Mouse (Mus musculus): Measurements from ENCODE around the gene Mylk. TPM values are rescaled to one million over a fixed set of nuclear protein-coding genes. Genes with fewer than 3 reads are reported as not detected.

The Mylk gene
- total and polyA plus RNA-seq, 3 experiments = 0.04 to 0.10 TPM; not detected in 1

DNA sequence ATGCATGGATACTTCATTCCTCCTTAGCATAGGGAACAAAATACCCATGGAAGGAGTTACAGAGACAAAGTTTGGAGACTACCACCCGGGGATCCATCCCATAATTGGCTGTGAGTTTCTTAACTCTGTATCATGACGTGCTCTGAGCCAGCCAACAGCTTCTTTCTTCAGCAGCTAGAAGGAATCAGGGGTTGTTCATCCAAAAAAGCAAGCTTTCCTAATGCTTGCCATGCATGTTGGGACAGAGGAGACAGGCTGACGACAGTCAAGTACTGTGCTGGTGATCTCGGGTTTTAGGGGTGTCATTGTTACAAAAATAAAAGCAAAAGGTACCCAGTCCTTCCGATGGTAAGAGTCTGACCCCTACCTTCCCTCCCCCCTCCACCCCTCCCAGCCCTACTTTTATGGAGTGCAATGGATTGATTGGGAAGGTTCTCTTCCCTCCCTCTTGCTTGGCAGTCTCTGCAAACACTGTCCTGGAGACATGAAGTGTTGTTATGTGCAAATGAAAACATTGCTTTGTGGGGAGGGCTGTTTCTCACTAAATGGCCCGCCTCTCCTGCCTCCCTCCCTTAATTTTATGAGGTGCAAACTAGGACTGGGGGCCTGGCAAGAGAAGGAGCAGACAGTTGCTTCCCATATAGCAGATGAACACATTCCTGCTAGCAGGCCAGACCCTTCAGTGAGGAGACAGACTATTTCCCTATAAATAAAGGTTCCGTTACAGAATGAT is 153.2 kb downstream of the Mylk start:
- in situ Hi-C loops (cut with MboI; ENCODE audit: low pct_ligation_motif_present, low pct_unique_long_range_greater_than_20kb, low sequenced_read_pairs) = no loop called here
- TF ChIP-seq MEF2A (IDR thresholded peaks at IDR 0.05; ENCODE audit: borderline replicate concordance, low read depth, low read length) (no peak), EP300 (IDR thresholded peaks at IDR 0.05; ENCODE audit: low read length) (no peak), ELF1 (IDR thresholded peaks at IDR 0.05; ENCODE audit: low read depth, low read length) (no peak), ZNF384 (IDR thresholded peaks at IDR 0.05; ENCODE audit: low read depth, low read length) (no peak), CHD1 (IDR thresholded peaks at IDR 0.05; ENCODE audit: low read depth, low read length) (no peak), MXI1 (IDR thresholded peaks at IDR 0.05; ENCODE audit: low read depth, low read length) (no peak), SIN3A (IDR thresholded peaks at IDR 0.05; ENCODE audit: low read length) (no peak)
- Histone ChIP-seq H3K9me3 (replicated peaks; ENCODE audit: low read length) (no peaks in the 10 kb centered on the region), H3K4me2 (ENCODE audit: insufficient read depth, low read depth, poor library complexity, severe bottlenecking) (no peak overlapping the region), H3K27me3 (replicated peaks) (peaks cover 72% of the 10 kb centered on the region), H3K27ac (ENCODE audit: insufficient read depth, low read depth) (no peak overlapping the region), H3K9ac (ENCODE audit: insufficient read depth, low read depth) (no peak overlapping the region), H3K36me3 (replicated peaks in 1 of 2; ENCODE audit: control insufficient read depth in 1 of 2, insufficient read depth in 1 of 2, low read length in 1 of 2) (no peaks in the 10 kb centered on the region), H3K79me2 (replicated peaks; ENCODE audit: control insufficient read depth, extremely low read depth, insufficient read depth, poor library complexity, severe bottlenecking) (no peaks in the 10 kb centered on the region), H3K4me1 (ENCODE audit: control insufficient read depth in 1 of 2, insufficient read depth in 2 of 2) (no peaks in the 10 kb centered on the region), H3K4me3 (replicated peaks in 1 of 3; ENCODE audit: low read depth in 2 of 3, low read length in 2 of 3, poor library complexity in 1 of 3) (no peak overlapping the region)
- dilution Hi-C loops (cut with MboI; ENCODE audit: extremely low pct_ligation_motif_present, extremely low pct_unique_long_range_greater_than_20kb, low sequenced_read_pairs) = no loop called here
- DNase-seq (ENCODE audit: extremely low read depth) = no peak

DNA sequence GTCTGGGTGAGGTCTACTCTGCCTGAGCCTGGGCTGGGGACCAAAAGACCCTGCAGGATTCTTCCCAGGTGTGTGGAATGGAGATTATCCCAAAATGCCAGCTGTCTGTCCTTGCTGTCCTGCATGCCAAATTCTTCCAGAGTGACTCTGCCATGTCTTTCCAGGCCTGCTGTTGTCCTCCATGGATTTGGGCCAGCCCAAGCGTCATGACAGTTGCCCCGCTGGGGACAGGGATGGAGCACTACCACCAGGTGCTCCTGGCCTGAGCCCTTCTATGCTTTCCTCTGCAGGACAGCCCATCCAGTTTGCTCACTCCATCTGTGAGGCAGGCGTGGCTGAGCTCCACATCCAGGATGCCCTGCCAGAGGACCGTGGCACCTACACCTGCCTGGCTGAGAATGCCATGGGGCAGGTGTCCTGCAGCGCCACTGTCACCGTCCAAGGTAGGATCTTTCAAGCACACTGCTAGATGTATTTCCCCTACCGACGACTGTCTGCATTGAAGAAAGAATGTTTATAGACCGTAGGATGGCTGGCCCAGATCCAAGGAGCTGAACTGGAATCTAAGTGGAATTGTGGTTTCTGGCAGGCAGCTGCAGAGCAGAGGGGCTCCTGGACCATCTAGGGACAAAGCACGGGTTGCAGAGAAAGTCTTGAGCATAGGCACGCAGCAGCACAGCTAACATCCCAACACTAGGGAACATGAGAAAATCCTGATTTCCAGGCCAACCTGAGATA is 154.2 kb downstream of the Mylk start:
- DNase-seq (ENCODE audit: extremely low read depth) = no peak
- H3K4me2 ChIP-seq (ENCODE audit: insufficient read depth, low read depth, poor library complexity, severe bottlenecking) = no peak overlapping the region
- H3K4me1 ChIP-seq (ENCODE audit: control insufficient read depth in 1 of 2, insufficient read depth in 2 of 2) = no peaks in the 10 kb centered on the region
- no peak overlapping the region for H3K27ac ChIP-seq (ENCODE audit: insufficient read depth, low read depth)
- TF ChIP-seq MEF2A (IDR thresholded peaks at IDR 0.05; ENCODE audit: borderline replicate concordance, low read depth, low read length) = no peak
- TF ChIP-seq GABPA (IDR thresholded peaks at IDR 0.05; ENCODE audit: insufficient replicate concordance, low read depth, low read length) = no peak
- TF ChIP-seq JUN (IDR thresholded peaks at IDR 0.05; ENCODE audit: insufficient read depth, low read depth, low read length) = no peak
- no peak for TF ChIP-seq POLR2AphosphoS2 (IDR thresholded peaks at IDR 0.05; ENCODE audit: low read depth, low read length)
- TF ChIP-seq ZC3H11A (IDR thresholded peaks at IDR 0.05; ENCODE audit: low read depth, low read length) = no peak
- no peak for TF ChIP-seq MAFK (IDR thresholded peaks at IDR 0.05; ENCODE audit: insufficient replicate concordance, low read length)
- no peak for TF ChIP-seq NRF1 (IDR thresholded peaks at IDR 0.05; ENCODE audit: low read depth, low read length)
- TF ChIP-seq CHD1 (IDR thresholded peaks at IDR 0.05; ENCODE audit: low read depth, low read length) = no peak
- TF ChIP-seq ETS1 (conservative IDR thresholded peaks at IDR 0.05; ENCODE audit: low read depth, low read length) = no peak
- TF ChIP-seq UBTF (IDR thresholded peaks at IDR 0.05; ENCODE audit: low read depth, low read length) = no peak
- TF ChIP-seq KAT2A (IDR thresholded peaks at IDR 0.05; ENCODE audit: insufficient replicate concordance, low read length) = no peak
- TF ChIP-seq JUND (conservative IDR thresholded peaks at IDR 0.05; ENCODE audit: low read depth, low read length) = no peak
- no peak for TF ChIP-seq BHLHE40 (IDR thresholded peaks at IDR 0.05; ENCODE audit: low read depth, low read length)
- TF ChIP-seq USF2 (conservative IDR thresholded peaks at IDR 0.05; ENCODE audit: low read depth, low read length) = no peak
- no peak for TF ChIP-seq USF1 (IDR thresholded peaks at IDR 0.05; ENCODE audit: low read depth, low read length)
- in situ Hi-C loops (cut with MboI; ENCODE audit: low pct_ligation_motif_present, low pct_unique_long_range_greater_than_20kb, low sequenced_read_pairs) = no loop called here
- H3K79me2 ChIP-seq (replicated peaks; ENCODE audit: control insufficient read depth, extremely low read depth, insufficient read depth, poor library complexity, severe bottlenecking) = no peaks in the 10 kb centered on the region
- no peaks in the 10 kb centered on the region for H3K36me3 ChIP-seq (replicated peaks in 1 of 2; ENCODE audit: control insufficient read depth in 1 of 2, insufficient read depth in 1 of 2, low read length in 1 of 2)
- H3K4me3 ChIP-seq (replicated peaks in 1 of 3; ENCODE audit: low read depth in 2 of 3, low read length in 2 of 3, poor library complexity in 1 of 3) = no peak overlapping the region
- H3K9me3 ChIP-seq (replicated peaks; ENCODE audit: low read length) = no peaks in the 10 kb centered on the region
- H3K9ac ChIP-seq (ENCODE audit: insufficient read depth, low read depth) = no peak overlapping the region
- peaks cover 77% of the 10 kb centered on the region for H3K27me3 ChIP-seq (replicated peaks)
- dilution Hi-C loops (cut with MboI; ENCODE audit: extremely low pct_ligation_motif_present, extremely low pct_unique_long_range_greater_than_20kb, low sequenced_read_pairs) = no loop called here

Data from CH12.LX (cell line).